Mouse (Mus musculus) left cerebral cortex, adult 9 months (tissue): Measurements from ENCODE around the gene Gata1.
"Not testable (repeated sequence)": the region's sequence is repeated elsewhere in the genome, so short reads cannot be mapped to it uniquely, and the experiment has no call there.

ENCODE experiments used
- DNase-seq, 2 experiments: peaks; one replicate each; pipeline ENCODE4 v3.0.0; 2022; ENCODE audit warnings: low spot score in 2 of 2

Gene Gata1

DNA sequence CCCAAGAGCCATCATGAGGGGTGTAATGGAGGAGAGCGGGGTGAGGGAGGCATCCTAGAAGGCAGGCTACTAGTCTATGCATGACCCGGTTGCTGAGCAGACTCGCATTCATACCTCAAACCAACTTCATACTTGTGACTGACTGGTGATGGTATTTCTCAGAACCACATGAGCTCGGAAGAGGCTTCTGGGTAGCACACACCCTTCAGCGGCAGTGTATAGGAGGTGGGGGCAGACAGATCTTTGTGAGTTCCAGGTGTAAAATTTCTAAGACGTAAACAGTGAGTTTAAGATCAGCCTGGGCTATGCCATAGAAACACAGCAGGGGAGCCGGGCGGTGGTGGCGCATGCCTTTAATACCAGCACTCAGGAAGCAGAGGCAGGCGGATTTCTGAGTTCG is at the start of gene Gata1:
TSS of gene Gata1 (minus strand) at position 180 of the 400 bp plus-strand sequence.
- no peak for DNase-seq

DNA sequence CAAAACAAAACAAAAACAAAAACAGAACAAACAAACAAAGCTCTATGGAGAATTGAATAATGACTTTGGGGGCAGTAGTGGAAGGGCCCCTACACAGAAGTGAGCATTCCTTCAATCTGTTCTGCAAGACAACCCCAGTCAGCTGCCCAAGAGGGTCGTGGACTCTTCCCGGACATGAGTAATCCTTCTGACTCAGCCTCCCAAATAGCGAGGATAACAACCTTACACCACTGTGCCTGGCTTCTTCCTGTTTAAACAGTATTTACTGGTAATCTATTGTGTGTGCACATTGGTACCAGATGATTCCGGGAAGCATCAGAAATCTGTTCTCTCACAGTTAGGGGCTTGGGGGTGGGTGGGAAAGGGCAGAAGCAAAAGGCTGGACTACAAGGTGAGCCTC is 48.9 kb upstream of the Gata1 start:
- no peak for DNase-seq

DNA sequence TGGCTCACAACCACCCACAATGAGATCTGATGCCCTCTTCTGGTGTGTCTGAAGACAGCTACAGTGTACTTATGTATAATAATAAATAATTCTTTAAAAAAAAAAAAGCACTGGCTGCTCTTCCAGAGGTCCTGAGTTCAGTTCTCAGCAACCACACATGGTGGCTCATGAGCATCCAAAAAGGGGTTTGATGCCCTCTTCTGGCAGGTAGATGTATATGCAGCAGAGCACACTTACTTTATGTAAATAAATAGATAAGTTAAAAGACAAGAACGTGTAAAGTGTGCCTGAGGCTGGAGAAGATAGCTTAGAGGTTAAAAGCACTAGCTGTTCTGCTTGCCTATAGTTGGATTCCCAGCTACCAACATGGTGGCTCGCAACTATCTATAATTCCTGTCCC is 46.9 kb upstream of the Gata1 start:
- DNase-seq: no peak

DNA sequence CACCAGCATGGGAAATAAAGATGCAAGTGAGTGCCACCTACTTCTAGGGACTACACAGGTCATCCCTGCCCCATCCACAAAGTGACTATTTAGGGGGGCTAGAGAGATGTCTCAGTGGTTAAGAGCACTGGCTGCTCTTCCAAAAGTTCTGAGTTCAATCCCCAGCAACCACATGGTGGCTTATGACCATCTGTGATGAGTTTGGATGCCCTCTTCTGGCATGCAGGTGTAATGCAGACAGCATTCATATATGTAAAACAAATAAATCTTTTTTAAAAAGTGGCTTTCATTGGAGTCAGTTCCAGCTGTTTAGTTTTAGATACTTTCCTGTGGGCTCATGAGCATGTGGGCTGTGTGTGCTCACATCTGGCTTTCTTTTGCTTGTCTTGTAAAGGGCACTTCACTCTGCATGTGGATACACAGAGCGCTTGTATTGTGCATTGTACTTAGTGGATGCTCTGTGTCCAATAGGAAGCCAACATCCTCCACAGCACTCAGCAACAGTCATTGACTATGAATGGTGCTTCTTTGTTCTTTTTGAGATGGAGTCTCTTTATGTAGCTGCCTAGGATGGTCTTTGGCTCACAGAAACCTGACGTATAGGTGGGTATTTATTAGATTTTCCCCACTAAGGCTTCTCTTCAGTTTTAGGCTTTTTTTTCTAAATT is 42.4 kb upstream of the Gata1 start:
- no peak for DNase-seq

DNA sequence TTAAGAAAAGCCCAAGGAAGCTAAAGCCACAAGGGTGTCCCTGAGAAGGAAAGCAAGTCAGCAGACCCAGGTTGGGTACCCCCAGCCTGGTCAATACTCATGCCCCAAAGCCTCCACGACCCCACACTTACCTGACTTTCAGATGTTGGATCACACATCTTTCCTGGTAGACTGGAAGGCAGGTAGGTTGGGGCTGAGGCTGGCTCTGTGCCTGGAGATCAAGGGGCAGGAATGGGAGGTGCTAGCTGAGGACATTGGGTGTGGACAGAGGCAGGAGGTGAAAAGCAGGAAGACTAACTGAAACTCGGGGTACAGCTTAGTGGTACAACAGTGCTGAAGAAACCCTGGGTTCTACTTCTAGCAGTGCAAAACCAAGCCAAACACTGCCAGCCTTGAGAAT is 40.4 kb upstream of the Gata1 start, which contains the start of gene Glod5:
TSS of gene Glod5 (minus strand) at position 207 of the 400 bp plus-strand sequence.
- no peak for DNase-seq

DNA sequence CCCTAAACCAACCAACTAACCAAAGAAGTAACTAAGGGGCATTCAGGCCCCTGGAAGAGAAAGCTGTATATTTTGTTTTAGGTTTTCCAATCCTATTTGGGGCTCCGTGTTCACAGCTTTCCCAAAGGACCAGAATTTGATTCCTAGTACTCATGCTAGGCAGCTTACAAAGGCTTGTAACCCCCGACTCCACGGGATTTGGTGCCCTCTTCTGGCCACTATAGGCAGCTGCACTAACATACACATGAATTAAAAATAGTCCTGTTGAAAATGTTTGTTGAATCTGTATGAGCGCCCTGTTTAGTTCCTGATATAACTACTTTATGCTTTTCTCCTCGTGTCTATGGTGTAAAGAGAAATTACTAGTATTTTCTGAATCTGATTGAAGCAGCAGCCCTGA is 39.3 kb upstream of the Gata1 start:
- DNase-seq: peak in 1 of 2 experiments; percentile 4

DNA sequence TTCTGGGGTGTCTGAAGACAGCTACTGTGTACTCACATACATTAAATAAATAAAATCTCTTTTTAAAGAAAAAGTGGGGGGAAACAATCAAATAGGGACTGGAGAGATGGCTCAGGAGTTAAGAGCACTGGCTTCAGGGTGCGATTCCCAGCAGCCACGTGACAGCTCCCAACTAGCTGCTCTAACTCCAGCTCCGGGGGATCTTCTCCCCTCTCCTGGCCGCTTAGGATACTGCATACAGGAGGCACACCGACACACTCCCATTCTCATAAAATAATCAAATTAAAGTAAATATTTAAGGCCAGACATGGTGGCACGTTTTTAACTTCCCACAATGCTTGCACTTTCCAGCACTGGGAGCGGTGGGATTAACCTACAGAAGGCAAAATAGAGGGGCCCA is 37.8 kb upstream of the Gata1 start:
- not testable (repeated sequence) for DNase-seq

DNA sequence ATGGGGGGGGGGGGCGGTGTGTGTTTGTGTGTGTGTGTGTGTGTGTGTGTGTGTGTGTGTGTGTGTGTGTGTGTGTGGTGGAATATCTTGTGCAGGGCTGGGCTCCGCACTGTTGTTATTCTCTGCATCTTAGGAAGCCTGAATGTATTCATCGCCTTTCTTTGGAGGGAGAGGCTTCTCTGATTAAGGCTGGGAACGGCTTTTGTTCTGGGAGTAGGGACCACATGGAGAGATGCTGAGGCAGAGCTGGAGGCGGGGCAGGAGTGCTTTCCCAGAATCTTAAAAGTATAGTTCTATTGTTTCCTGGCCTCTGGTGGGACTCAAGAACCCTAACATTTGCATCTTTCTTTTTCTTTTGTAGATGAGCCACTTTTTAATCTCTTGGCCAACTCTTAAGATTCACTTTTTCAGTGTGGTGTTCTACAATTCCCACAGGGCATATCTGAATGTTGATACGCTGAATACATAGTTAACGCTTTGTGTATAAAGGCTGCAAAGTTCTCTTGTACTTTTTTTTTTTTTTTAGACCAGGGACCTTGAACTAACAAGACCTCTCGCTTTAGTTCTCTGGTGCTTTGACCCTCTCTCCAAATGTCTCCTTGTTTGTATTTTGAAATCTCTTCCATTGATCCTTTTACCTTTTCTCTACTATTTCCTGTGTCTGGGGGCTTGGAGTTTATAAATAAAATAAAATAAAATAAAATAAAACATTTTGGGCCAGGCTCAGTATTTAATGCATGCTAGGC is 35.9 kb upstream of the Gata1 start:
- DNase-seq: no peak

DNA sequence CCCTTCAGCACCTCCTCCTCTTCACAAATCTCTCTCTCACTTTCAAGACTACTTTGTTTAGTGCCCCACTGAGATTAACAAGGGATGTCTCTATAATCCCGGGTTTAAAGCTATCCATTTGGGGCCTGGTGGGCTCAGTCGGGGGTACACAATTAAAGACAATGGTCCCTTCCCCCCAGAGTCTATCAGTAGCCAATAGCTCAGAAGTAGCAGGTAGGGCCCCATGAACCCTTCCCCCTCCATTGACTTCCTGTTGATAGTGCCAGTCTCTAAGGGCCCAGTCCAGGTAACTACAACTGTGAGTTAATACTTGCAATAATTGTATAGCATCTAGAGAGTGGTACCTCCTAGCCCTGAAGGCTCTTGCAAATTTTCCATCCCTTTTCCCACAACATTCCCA is 35.3 kb upstream of the Gata1 start:
- no peak for DNase-seq

DNA sequence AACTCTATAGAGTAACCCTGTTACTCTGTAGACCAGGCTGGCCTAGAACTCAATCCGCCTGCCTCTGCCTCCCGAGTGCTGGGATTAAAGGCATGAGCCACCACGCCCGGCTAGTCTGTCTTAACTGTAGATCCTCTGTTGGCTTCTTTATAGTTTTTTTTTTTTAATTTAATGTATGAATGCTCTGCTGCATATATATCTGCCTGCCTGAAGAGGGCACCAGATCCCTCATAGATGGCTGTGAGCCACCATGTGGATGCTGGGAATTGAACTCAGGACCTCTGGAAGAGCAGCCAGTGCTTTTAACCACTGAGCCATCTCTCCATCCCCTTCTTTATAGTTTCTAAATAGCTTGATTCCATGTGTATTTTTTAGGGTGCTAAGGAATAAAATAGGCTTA is 31.5 kb upstream of the Gata1 start:
- not testable (repeated sequence) for DNase-seq

DNA sequence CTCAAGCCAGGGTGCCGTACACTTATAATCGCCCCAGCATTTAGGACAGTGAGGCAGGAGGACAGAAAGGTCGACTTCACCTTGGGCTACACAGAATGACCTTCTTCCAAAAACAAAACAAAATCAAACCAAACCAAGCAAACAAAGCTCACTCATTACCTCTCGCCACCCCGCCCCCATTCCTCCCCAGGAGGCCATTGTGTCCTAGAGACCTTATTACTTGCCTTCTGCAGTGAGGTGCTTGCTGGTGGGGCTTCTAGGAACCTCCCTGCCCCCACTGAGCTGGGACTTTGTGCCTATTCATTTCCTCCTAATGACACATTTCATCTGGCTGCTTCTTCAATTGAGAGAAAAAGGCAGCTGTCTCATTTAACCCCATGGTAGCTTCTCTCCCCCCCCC is 30.7 kb upstream of the Gata1 start:
- no peak for DNase-seq

DNA sequence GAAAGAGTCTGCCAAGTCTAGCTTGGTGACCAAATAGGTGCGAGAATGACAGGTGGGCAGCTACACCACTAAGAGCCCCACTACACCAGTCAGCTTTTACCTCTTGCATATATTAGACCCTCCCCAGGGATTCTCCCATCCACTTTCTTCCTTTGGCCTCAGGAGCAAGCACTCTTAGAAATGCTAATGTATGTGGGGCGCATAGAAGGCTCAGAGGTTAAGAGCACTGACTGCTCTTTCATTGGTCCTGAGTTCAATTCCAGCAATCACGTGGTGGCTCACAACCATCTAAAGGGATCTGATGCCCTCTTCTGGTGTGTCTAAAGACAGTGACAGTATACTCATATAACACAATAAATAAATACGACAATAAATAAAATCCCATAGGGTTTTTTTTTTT is 25.1 kb upstream of the Gata1 start:
- no peak for DNase-seq

DNA sequence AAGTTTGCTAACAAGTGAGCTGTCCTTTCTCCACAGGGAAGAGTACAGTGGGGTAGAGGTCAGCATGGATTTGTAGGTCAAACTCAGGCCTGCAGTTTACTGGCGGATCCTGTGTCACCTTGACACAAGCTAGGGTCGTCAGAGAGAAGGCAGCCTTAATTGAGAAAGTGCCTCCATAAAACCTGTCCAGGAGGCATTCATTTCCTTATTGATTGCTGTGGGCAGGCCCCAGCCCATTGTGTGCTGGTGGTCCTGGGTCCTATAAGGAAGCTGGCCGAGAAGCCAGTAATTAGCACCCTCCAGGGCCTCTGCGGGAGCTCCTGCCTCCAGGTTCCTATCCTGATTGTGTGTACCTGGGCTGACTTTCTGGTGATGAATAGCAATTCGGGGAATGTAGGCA is 24.1 kb upstream of the Gata1 start:
- DNase-seq: no peak

DNA sequence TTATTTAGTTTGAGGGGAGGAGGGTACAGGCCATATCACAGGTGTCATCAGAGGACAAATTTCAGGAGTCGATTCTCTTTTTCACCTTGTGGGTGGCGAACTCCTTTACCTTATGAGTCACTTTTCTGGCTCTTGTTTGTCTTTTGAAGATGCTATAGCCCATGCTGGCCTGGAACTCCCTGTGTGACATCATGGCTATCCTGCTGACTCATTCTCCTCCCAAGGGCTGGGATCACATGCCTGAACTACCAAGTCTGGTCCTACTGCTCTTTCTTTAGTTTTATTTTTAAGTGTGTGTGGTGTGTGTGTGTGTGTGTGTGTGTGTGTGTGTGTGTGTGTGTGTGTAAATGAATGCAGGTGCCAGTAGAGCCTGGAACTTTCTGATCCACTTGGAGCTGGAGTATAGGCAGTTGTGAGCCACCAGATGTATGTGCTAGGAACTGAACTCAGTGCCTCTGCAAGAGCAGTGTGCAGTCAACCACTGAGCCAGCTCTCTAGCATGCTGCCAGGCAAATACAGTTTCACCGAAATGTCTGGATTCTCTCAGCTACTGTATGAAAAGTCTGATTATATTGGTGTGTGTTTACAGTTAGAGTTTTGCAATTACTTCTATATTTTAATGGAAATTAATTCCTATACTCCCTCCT is 22.8 kb upstream of the Gata1 start:
- no peak for DNase-seq

DNA sequence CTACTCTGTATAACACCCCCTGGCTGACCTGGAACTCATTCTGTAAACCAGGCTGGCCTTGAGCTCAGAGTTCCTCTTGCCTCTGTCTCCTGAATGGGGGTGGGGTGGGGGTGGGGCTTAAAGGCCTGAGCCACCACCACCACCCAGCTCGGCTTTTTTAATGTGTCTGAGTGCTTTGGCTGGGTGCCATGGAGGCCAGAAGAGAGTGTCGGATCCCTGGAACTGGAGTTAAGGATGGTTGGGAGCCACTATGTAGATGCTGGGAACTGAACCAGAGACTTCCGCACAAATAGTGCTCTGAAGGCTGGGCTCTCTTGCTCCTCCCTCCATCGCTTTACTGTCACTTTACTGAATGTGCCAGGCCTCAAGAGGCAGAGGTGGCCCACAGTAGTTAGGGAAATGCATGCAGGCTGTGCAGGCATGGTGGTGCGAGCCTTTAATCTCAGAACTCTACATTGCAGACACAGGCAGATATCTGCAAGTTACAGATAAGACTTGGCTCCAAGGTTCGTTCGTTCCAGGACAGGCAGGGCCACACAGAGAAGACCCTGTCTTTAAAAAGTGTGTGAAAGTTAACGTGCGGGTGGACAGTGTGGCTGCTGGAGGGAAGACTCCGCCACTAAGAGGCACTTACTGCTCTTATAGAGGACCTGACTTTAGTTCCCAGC is 15.3 kb upstream of the Gata1 start:
- DNase-seq: no peak

DNA sequence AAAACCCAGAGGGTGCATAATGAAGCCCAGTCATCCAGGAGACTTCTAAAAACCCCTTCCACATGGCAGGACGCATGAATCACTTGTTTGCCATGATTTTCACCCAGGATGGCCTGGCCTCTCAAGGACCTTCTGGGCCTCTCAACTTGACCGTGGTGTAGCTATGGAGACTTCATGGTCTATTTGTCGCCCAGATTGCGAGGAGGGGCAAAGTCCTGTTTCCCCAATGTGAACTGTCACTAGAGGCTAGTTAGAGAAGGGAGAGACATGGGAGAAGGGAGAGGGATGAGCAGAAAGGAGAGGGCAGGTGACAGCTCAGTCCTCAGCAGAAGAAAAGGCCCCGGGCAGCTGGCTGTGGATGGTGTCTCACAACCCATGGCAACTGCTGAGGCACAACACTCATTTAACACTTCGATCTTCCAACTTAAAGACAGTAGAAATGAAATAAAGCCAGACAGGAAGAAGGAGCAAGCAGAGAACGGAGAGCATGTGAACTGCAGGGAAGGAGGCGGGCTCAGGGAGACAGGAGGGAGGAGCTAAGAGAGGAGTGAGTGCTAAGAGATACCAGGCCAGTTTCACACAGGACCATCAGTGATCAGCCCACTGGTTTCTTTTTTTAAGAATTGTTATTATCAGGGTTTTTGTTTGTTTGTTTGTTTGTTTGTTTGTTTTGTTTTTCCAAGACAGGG is 14.7 kb upstream of the Gata1 start:
- no peak for DNase-seq

DNA sequence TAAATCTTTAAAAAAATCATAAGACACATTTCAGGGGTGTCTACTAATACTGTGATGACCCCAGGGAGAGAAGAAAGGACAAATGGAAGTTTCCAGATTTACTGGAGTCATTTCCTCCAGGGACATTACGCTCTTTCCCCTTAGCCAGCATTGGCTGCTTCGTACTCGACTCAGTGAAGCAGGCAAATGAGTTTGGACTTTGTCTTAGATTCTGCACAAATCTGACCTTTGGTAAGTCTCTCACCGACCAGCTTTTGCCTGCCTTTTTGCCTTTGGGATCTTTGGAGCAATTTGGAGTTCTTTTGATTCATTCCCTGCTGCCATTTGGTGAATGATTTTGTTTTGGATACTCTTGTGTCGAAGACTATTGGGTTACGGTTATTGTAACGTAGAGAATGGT is 3.5 kb upstream of the Gata1 start:
- DNase-seq: no peak

DNA sequence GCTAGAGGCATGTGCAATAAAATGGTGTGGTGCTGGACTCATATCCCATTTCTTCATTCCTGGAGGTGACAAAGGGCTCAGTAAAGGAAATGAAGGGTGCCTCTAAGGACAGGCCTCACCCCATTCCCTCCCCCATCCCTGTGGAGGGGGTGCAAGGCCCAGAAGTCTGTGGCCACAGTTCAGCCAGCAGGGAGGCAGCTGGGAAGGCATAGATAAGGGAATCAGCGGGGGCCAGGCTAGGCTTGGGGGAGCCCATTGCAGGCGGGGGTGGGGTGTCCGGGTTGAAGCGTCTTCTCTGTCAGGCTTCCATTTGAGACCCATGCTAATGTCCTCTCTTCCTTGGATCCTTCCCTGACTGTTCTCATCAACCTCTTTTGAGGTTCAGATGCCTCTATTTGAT is 6.6 kb downstream of the Gata1 start:
- DNase-seq: no peak

DNA sequence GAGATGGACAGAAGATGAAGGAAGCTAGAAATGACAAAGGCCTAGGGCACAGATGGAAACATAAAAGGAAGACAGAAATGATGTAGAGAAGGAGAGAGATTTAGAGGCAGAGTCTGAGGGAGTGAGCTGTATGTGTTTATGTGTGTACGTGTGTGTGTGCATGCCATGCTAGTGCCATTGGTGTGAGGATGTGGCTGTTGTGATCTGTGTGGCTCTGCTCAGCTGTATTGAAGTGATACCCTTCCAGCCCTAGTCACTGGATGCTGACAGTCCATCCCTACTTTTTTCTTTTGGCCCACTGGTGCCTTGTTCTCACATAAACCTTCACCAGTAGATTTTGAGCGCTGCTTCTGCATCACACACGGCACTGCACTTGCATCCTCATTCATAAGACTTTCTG is 9.0 kb downstream of the Gata1 start:
- no peak for DNase-seq

DNA sequence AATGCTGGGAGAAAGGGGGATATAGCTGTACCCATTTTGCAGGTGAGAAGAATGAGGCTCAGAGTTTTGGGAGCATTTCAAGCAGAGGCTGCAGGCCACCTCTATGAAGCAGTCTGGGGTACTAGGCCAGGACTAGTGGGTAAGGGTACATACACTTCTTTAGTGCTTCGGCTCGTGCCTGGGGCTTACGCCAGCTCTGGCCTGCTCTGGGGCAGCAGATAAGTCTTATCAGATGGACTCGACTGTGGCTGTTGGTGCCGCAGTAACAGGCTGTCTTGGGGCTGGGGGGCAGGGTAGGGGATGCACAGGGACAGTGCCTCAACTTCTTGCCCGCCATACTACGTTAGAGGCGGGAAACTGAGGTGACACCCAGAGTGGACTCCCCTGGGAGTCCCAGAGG is 9.6 kb downstream of the Gata1 start:
- DNase-seq: no peak

DNA sequence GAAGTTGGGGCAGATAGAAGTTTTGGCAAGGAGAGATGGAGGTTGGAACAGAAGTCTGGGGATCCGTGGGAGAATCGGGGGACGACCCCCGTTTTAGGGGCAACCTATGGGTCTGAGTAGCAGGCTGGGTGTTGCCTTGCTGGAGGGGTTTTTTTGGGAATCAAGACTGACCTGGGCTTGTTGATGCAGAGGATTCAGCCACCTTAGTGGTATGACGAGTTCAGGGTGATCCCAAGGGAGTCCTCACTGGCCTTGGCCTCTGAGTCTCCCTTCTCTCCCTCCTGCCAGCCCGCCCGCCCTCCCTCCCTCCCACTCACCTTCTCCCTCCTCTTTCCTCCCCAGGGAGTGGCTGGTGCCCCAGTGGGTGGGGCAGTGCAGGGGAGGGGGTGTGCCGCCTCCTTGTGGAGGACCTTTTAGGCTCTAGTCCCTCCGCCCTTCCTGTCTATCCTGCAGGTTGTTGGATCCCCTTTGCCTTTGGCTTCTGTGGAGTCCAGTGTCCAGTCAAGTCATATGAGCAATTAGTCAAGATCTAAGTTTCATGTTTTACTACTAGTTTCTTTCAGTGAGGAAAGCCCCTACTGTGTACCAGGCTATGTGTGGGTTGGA is 10.2 kb downstream of the Gata1 start:
- no peak for DNase-seq
